ENCODE assay signal across 10 mouse cellular contexts in genomic region chr15:30427342-30427741, GRCm38 (mm10).
DNase-seq lines count a peak whose midpoint lies in the region; ATAC-seq and TF ChIP-seq lines count a peak whose summit lies in the region.
"Had no signal": no experiment of that assay in that cellular context is flagged by ENCODE, and none has a peak within 500 bp of the region (broad histone marks: within the 10 kb centered on the region; RNA-seq: fewer than 3 reads in every experiment).

No protein-coding gene starts in this region.

- peak; percentile 58 for TF ChIP-seq CTCF in left cerebral cortex, adult 2 months (IDR thresholded peaks at IDR 0.05)

- peak; percentile 36; the same call in 1 of the 2 replicates for ATAC-seq in neutrophil, adult 5-6 weeks (ENCODE audit: extremely low read depth, insufficient number of reproducible peaks, low FRiP score, poor library complexity, severe bottlenecking)
- no peak for ATAC-seq in activated CD4-positive, CD25-positive, alpha-beta regulatory T cell, adult 4 months

- H3K27ac ChIP-seq in left cerebral cortex, adult 2 months, result no peak overlapping the region
- H3K27ac ChIP-seq: limb, embryonic 15.5 days had no signal

- H3K4me3 ChIP-seq in left cerebral cortex, adult 2 months, result no peak overlapping the region
- H3K4me3 ChIP-seq: erythroblast, embryonic 14.5 days; limb, embryonic 15.5 days had no signal

- peak; percentile 18 for DNase-seq in adrenal gland, postnatal 10 days
- no peak for DNase-seq in adrenal gland, adult 2 months
- DNase-seq in left cerebral cortex, adult 2 months (ENCODE audit: extremely low spot score in 1 of 2, low spot score in 2 of 2), result peak; percentile 22 to 24
- DNase-seq in left cerebral cortex, postnatal 36 days (ENCODE audit: low spot score in 2 of 2), result no peak
- peak; percentile 44 for DNase-seq in embryo, embryonic 10 days (ENCODE audit: low spot score)
- peak; percentile 6 for DNase-seq in kidney, postnatal 14 days

- intact Hi-C loops in left cerebral cortex, adult 2 months (cut with DNase I), result loop anchor here (5.0 kb wide), 1 partner anchor 220 kb away; no protein-coding TSS in a partner anchor
- intact Hi-C loops in left cerebral cortex, postnatal 36 days (cut with DNase I), result loop anchor here (5.0 kb wide), 1 partner anchor 310 kb away; no protein-coding TSS in a partner anchor

Comparison
In these comparisons a context has a peak if more than half of its experiments do, and no peak if none do; other contexts are left out.
1. DNase-seq: peak in adrenal gland, postnatal 10 days (single experiment), left cerebral cortex, adult 2 months (2 of 2), embryo, embryonic 10 days (single experiment) and kidney, postnatal 14 days (single experiment); none in adrenal gland, adult 2 months (single experiment) and left cerebral cortex, postnatal 36 days (0 of 2).